Mouse (Mus musculus): ENCODE measurements at regions not wholly inside any gene's neighbourhood (a gene's known extent, or its start where the extent isn't known, plus 50 kb on each side); places are given as distances from the start of the nearest gene placed in this dataset.

- no peak for DNase-seq (ENCODE audit: low spot score in 2 of 2)
These were observed 221.9 kb upstream of the Cdh5 start for GRCm38 (mm10) chr8:103879505-103879904.

DNA sequence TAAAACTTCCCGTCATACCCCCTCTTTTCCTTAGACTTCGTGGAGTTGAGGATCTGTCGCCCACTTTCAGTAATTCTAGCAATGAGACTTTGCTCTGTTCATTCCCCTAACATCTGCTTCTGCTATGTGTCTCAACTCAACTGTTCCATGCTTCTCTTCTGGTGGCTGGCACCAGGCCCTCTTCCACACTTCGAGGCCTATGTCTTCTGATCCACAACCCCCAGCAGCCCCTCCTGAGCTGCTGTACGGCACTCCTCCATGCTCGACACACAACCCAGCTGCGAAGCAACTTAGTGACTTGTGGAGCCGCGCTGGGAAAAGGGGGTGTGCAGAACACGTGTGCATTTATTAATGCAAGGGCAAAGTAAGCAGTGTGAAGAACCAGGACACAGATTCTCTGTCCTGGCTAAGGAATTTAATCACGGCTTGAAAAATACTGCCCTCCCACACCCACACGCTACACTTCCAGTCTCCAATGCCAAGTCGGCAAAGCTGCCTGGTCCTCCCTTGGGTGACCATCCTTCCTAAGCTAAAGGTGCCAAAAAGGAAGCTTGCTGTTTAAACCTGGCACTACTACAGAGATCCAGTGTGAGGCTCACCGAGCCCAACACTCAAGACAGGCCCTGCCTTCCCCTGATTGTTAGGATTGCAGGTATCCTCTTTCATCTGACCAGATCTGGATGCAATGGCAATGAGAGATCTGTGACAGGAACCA lies 220.8 kb upstream of the Cdh5 start:
- DNase-seq (ENCODE audit: low spot score in 2 of 2): no peak

GRCm38 (mm10) chr8:103881146-103881486 lies 220.3 kb upstream of the Cdh5 start:
- no peak for DNase-seq (ENCODE audit: low spot score in 2 of 2)

DNA sequence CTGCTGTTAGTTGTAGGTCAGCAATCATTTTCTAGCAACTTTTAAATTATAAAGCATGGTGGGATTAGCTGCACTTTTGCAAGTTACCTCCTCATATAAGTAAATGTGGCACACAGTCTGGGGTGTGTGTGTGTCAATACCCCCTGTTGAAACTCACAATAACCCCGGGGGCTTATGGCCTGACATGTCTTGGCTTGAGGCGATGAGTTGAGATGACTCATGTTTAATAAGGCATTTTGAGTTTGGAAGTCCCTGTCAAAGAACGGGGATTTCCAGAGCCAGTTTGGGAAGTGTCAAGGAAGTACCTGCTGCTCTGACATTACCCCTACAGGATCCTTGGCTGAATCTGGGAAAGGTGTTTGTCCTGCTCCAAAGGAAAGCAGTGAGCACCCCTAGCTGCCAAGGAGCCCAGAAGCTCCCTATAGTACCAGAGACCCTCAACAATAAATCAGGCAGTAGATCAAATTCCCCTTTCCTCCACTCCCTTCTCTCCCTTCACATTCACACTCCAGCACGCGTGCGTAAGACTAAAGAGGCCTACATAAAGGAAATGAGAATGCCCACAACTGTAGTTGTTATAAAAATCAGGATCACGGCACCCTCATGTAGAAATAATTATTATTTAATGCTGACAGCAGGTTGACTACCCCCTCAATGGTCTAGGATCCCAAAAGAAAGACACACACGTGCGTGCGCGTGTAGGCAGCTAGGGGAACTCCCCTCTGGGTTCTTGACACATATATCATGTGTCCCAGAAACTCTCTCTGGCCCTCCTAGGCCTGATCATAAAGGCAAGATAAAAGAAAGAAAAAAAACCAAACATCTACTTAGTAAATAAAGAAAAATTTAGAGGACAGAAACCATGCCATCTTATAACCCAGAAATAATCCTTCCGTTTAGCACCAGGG lies 216.3 kb upstream of the Cdh5 start:
- no peak for DNase-seq (ENCODE audit: low spot score in 2 of 2)

DNA sequence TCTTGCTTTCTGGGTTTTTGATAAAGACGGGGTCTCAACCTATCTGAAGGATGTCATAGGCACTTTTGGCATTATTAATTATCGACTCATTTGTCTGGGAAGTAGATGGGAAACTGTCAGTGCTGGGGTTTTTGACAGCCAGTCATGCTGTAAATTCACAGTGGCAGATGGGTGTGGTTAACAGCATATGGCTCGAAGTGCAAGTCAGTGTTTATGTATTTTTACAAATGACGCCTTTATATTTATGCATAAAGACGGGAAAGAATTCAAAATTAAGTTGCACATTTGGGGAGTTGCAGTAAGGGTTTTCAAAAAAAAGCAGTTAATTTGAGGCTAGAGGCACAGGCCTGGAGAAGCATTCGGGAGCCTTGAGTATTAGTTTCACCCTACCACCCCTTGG lies 206.8 kb upstream of the Cdh5 start:
- no peak for DNase-seq (ENCODE audit: low spot score in 2 of 2)

DNA sequence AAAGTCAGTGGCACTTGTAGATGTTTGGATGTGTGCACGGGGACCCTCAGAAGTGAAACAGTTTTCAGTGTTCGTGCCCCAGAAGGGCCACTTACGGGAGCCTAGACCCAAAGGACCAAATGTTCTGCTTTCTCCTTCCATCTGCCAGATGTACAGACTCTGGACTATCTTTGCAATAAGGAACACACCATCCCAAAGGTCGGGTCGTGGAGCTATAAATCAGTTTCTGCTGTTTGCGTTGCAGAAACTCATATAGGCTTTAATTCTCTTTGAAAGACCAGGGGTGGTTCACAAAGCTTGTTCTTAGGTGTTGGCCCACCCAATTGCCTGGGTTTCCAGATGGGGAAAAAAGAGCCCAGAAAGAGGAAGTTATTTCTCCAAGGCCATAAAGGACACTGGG lies 206.3 kb upstream of the Cdh5 start:
- no peak for DNase-seq (ENCODE audit: low spot score in 2 of 2)

DNA sequence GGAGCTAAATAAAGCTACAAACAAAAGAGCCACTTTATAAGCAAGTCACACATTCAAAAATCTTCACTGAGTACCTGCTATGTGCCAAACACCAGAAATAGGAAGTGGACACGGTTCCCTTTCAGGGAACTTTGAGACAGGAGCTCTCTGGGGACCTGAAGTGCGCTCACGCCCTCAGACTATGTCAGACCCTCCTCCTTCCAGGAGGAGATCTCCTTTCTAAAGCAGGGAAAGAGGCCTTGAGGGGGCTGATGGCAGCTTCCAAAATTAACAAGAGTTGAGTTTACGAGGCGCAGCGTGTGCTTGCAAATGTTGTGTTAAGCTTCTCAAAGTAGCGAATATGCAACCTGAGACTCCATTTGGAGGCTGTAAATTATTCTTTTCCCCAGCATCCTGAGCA lies 204.0 kb upstream of the Cdh5 start:
- no peak for DNase-seq (ENCODE audit: low spot score in 2 of 2)

DNA sequence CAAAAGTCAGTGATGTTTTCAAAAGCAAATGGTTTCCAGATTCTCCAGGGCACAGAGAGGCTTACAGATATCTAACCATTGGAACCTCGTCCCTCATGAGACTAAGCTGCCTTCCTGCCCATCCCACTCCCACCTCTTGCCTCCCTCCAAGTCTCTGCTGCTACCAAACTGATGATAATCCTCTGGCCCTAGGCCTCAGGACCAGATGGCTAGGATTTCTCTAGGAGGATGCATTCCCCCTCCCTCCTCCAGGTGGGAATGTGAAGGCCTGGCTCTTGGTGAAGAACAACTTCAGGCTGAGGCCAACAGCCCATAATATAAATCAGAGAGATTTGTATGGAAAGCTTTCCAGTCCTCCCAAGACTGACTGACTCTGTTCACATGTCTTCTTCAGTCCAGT lies 198.9 kb upstream of the Cdh5 start:
- no peak for DNase-seq (ENCODE audit: low spot score in 2 of 2)

DNA sequence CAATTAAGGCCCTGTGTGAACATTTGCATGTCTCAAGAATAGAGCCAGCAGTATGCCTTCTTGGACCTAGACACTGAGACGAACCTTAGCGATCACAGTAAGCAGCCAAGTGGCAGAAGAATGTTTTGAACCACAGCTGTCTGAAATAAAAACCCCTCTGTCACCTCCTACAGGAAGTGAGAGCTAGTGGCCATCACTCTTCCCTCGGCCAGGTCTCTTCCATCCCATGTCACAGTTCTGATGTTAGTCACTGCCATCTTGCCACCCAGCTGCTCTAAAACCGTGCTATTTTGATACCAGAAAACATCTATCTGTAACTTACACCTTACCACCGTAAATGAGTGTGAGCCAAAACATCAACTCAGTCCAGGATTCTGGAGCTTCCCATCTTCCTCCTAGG lies 197.8 kb upstream of the Cdh5 start:
- DNase-seq (ENCODE audit: low spot score in 2 of 2): no peak

DNA sequence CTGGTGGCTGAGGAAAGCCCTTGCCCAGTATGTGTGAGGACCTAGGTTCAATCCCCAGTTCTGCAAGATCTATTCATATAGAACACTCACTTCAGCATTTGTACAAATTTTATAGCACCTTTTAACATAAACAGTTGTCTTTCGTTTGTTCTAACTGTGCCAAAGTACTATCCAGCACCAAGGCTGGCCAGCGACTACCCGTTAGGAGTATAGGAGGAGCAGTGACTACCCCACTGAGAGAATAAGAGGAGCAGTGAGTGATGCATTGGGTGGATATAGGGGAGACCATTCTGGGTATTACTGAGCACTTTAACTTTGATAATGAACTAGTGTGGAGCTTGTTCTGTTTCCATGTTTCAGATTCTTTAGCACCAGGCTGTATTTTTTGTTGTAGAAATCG lies 193.8 kb upstream of the Cdh5 start:
- no peak for DNase-seq (ENCODE audit: low spot score in 2 of 2)

GRCm38 (mm10) chr8:103911287-103912015 lies 190.0 kb upstream of the Cdh5 start:
- no peak for DNase-seq (ENCODE audit: low spot score in 2 of 2)

DNA sequence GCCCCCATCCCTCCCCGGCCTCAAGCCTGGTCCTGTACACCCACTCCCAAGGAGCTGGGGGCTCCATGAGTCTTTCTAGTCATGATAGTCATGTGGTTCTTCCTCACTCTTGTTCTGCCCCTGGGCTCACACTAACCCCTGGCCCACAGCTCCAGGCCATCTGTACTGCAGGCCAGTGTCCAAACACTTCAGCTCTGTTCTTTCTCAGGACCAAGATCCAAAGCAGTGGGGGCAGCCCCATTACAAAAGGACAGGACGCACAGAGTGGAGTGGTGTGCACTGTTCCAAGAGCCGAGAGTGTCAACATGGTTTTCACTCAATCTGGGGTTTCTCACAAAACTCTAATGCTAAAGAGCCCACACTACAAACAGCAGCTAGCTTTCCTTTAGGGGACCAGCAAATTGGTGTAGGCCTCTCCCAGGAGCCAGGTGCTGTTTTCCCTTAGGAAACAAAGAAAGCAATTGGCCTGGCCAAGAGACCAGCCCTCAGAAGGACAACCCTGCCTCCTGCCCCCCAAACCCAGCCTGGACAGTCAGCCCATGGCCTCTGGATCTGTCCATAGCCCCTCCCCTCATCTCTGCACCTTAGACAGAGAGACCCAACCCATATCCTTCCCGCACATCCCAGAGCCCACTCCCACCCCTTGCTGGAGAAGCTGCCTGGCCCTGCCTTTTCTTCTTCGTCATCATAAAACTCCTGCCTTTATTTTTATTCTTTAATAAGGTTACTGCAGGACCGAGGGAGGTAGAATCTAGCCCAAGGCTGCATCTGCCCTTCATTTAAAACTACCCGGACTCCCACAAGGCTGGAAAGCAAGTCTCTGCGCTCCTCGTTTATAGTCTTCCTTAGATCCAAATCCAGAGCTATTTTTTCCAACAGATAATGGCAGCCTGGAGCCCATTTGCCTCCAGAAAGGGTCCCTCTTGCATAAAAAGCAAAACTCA lies 188.2 kb upstream of the Cdh5 start:
- DNase-seq (ENCODE audit: low spot score in 2 of 2): no peak

DNA sequence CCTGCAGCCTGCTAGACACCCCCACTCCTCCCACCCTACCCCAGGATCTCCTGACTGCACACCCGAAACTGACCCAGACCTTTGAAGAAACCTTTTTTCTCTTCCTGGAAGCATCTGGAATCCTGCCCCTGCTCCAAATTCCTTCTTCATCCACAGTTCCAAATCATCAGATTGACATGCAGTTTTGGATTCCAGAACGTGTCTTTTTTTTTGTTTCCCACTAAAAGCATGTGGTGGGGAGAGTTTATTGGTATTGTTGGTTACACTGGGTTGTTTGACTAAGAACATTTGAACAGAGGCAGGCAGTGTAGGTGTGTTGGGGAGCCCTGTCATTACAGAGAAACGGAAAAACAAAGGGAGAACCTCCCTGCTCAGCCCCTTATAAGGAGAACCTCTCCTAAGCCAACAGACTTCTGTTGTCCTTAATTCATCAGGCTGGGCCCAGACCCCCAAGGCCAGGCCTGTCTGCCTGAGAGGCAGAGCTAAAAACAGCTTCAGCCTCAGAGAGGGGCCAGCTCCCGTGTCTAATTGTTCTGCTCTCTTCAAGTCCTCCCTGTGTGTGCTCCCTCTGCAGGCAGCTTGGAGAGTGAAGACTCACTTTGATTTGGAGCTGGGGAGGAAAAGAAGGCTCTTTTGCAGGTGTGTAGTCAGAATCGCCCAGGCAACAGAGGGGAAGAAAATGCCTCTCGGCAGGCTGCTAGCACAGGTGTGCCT lies 187.3 kb upstream of the Cdh5 start:
- no peak for DNase-seq (ENCODE audit: low spot score in 2 of 2)

- no peak for DNase-seq (ENCODE audit: low spot score in 2 of 2)
These were observed 182.1 kb upstream of the Cdh5 start for GRCm38 (mm10) chr8:103919324-103919723.

DNA sequence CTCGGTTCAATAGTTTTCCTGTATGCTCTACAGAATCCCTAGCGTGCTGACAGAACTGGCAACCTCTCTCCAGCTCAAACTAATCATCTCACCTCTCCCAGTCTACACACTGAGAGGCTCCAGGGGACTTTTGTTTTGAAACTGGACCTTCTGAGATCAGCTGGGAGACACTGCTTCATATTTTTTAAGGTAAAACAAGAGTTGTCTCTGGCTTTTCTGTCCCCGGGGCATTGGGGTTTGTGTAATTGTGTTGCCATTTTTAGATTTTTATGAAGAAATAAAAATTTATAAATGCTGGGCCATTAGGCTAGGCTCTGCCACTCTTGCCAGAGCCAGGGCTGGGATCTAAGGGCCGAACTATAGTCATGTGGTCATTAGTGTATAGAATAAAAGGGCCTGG lies 179.8 kb upstream of the Cdh5 start:
- no peak for DNase-seq (ENCODE audit: low spot score in 2 of 2)

DNA sequence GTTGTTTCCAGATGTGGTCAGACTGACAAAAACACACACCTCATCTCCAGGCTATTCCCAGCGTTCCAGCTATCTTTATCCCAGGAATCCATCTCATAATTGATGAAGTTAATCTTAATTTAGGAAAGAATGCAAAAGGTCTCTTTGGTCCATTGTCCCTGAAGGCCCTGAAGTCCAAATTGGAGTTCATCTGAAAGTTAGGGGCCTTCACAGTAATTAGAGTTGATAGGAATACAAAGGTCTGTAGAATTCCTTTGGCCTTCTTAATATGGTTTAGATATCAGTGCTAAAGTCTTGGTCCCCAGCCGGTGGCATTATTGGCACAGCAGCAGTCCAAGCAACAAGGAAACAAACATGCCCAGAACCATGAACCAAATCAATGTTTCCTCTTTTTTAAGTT lies 178.7 kb upstream of the Cdh5 start:
- DNase-seq (ENCODE audit: low spot score in 2 of 2): no peak

DNA sequence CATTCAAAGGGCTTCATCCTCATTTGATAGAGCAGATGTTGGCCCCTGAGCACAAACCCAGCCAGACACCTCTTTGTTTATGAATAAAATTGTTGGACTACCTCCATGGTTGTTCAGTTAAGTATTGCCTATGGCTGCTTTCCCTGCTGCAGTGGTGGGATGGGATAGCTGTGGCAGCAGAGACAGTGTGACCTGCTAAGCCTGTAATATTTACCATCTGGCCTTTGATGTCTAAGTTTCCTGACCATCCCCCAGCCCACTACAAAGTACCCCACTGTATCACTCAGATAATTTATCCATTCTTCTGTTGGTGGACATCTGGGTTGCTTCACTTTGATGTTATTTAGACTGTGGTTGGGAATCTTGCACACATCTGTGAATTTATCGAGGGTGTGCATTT lies 168.7 kb upstream of the Cdh5 start:
- DNase-seq (ENCODE audit: low spot score in 2 of 2): no peak

- no peak for DNase-seq (ENCODE audit: low spot score in 2 of 2)
These were observed 164.9 kb upstream of the Cdh5 start for GRCm38 (mm10) chr8:103936491-103936890.

DNA sequence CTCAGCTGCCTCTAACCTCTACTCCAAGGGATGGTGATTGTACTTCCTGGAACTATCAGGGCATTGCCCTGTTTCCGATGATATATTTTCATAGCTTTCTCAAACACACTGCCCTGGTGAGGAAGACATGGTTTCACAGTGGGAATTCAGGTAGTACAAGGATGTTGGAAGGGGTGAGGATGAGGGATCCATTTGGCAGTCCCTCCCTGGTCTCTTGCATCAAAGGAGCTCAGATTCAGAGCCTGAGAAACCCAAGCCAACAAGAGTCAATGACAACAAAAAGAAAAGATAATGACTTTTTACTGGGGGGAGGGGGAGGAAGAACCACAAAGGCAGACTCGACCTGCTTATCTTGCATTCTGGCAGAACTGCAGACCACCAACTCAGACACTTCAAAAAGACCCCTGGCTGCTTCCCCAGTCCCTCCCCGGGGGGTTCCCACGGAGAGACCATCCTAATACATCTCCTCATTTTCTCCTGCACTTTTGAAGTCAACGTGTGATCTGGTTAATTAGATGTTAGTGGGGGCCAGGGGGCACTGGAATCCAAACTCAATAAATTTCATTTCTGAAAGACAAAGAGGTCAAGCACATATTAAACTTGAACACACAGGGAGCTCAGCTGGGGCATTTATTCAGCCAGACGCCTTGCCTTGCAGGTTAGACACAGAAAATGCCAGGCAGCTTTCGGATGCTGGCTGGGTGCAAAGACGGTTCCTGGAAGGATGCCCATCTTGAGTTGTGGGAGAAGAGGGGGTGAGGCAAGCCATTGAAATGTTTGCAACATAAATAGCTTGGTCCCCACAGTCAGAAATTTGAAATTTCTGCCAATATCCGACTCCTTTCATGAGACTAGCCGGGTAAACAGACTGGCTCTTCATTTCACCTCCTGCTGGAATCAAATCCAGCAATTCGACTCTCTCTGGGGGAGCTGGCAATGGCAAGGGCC lies 162.9 kb upstream of the Cdh5 start:
- DNase-seq (ENCODE audit: low spot score in 2 of 2): no peak

All from spleen, postnatal 36 days (tissue).